Mouse (Mus musculus): ENCODE measurements at regions not wholly inside any gene's neighbourhood (a gene's known extent, or its start where the extent isn't known, plus 50 kb on each side); places are given as distances from the start of the nearest gene placed in this dataset.

DNA sequence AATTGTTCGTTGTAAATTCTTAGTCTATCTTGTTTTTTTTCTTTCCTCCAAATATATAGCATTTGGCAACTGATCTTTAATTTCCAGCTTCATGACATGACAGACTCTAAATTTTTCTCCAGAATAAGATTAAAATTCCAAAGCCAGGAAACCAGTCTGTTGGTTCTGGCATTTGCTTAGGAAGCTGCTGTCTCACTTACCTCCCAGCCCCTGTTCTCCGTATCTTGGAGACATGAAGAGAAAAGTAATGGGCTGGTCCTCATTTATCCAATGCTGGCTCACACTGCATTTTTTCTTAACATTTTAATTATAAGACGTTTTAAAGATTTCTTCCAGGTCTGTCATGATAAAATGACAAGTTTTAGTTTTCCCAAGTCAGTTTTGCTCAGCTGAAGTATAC is 226.3 kb downstream of the Pih1d3 start:
- no peak overlapping the region for H3K27ac ChIP-seq
- no peak for DNase-seq (ENCODE audit: low spot score in 2 of 2)

DNA sequence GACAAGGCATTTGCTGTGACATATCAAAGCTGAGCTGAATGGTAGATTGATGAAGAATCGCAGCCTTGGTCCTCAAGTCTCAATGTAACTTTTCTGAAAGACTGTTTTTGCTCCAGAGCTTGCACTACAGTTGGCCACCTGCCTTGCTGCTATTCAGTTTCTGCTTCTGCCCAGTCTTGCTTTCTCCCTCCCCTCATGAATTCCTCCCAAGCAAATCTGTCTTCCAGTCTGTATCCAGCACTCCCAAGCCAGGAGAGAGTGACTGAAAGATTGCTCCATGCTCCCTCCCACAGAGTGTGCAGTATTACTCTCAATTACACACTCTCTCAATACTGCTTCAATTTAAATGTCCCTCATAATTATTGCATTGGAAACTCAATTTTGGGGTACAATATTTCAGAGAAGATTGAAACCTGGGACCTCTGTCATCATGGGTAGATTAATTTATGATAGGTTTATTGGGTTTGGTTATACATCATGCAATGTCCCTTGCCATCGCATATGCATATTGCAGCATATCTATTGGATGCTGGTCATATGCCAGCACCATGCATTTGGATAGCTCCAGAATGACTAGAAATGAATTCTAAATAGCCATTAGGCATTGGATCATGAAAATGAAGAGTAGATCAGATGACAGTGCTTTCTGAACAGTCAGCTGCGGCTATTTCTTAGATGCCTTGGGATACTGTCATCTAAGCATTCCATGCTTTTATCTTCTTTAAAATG is 231.3 kb downstream of the Pih1d3 start:
- peak in 1 of 2 experiments; percentile 27 for DNase-seq (ENCODE audit: low spot score in 2 of 2)
- no peak overlapping the region for H3K27ac ChIP-seq
- TF ChIP-seq CTCF (conservative IDR thresholded peaks at IDR 0.05) = no peak
- no peak overlapping the region for H3K4me3 ChIP-seq

More for the DNA sequence above, 226.3 kb downstream of the Pih1d3 start:
- H3K4me3 ChIP-seq = no peak overlapping the region
- no peak for TF ChIP-seq CTCF (conservative IDR thresholded peaks at IDR 0.05)

DNA sequence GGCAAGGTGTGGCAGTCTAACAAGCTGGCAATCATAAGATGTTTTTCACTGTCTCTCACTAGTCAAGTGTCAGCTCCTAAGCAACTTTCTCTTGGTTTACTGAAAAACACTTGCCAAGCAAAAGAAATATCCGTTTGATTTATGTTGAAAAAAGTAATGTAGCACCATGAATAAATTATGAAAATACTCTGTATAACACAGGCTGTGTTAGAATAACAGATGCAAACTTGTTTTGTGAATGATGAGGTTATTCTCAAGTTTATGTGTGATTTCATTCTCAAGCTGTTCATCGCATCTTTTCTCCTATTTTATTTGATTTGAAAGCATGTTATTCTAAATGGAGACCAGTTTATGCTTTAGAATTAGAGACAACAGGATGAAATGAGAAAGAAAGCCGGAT is 239.7 kb downstream of the Pih1d3 start:
- TF ChIP-seq CTCF (conservative IDR thresholded peaks at IDR 0.05) = no peak
- H3K27ac ChIP-seq = no peak overlapping the region
- H3K4me3 ChIP-seq = no peak overlapping the region
- DNase-seq (ENCODE audit: low spot score in 2 of 2) = no peak
